Mouse (Mus musculus) MEL (cell line): ENCODE measurements around the gene Nup62.

Experiments used
- CTCF ChIP-seq, 3 experiments: IDR thresholded peaks in 2 of 3; conservative IDR thresholded peaks in 1 of 3; 2 replicates each; pipeline ENCODE4 v1.5.1; 2011 to 2012; ENCODE audit warnings: low read length in 3 of 3, low read depth in 2 of 3, mild to moderate bottlenecking in 2 of 3, improper control_type of control experiment in 1 of 3, inconsistent platforms in 1 of 3, mixed read lengths in 1 of 3, moderate library complexity in 1 of 3; ENCODE audit not compliant: control insufficient read depth in 1 of 3, insufficient read depth in 1 of 3, poor library complexity in 1 of 3, severe bottlenecking in 1 of 3
- EP300 ChIP-seq, 2 experiments: IDR thresholded peaks; 2 replicates each; pipeline ENCODE4 v1.6.1; 2011; ENCODE audit warnings: improper control_type of control experiment in 2 of 2, low read length in 2 of 2, low read depth in 1 of 2, mild to moderate bottlenecking in 1 of 2
- GABPA ChIP-seq: IDR thresholded peaks from 2 replicates; pipeline ENCODE4 v1.6.1; 2012; ENCODE audit warnings: low read depth, mild to moderate bottlenecking, inconsistent platforms, low read length, improper control_type of control experiment, moderate library complexity
- KAT2A ChIP-seq: conservative IDR thresholded peaks from 2 replicates; pipeline ENCODE4 v1.6.1; 2012; ENCODE audit warnings: low read depth, low read length, improper control_type of control experiment, inconsistent platforms
- MEF2A ChIP-seq: IDR thresholded peaks from 2 replicates; pipeline ENCODE4 v1.6.1; 2014; ENCODE audit warnings: low read depth, mild to moderate bottlenecking, inconsistent platforms, low read length, improper control_type of control experiment; ENCODE audit not compliant: poor library complexity, insufficient replicate concordance, severe bottlenecking; ENCODE audit errors: extremely low read depth
- POLR2A ChIP-seq, 2 experiments: IDR thresholded peaks; 2 replicates each; pipeline ENCODE4 v1.6.1; 2011 to 2012; ENCODE audit warnings: low read length in 2 of 2, mild to moderate bottlenecking in 2 of 2, control low read depth in 1 of 2, improper control_type of control experiment in 1 of 2, low read depth in 1 of 2, moderate library complexity in 1 of 2; ENCODE audit not compliant: control insufficient read depth in 1 of 2, insufficient read depth in 1 of 2, poor library complexity in 1 of 2
- POLR2AphosphoS2 ChIP-seq: IDR thresholded peaks from 2 replicates; pipeline ENCODE4 v1.6.1; 2011; ENCODE audit warnings: low read length, improper control_type of control experiment
- POLR2AphosphoS5 ChIP-seq: IDR thresholded peaks from 2 replicates; pipeline ENCODE4 v1.6.1; 2012; ENCODE audit warnings: low read depth, borderline replicate concordance, mild to moderate bottlenecking, inconsistent platforms, low read length, moderate library complexity, mixed read lengths
- SIN3A ChIP-seq: IDR thresholded peaks from 2 replicates; pipeline ENCODE4 v1.6.1; 2012; ENCODE audit warnings: low read length, improper control_type of control experiment, inconsistent platforms
- TBP ChIP-seq: IDR thresholded peaks from 2 replicates; pipeline ENCODE4 v1.8.0; 2011; ENCODE audit warnings: low read depth, low read length, improper control_type of control experiment
- TCF12 ChIP-seq: IDR thresholded peaks from 2 replicates; pipeline ENCODE4 v1.6.1; 2014; ENCODE audit warnings: low read depth, mild to moderate bottlenecking, inconsistent platforms, low read length, improper control_type of control experiment, moderate library complexity
- ZNF384 ChIP-seq: IDR thresholded peaks from 2 replicates; pipeline ENCODE4 v1.6.1; 2012; ENCODE audit warnings: low read depth, mild to moderate bottlenecking, inconsistent platforms, low read length, improper control_type of control experiment

- TF ChIP-seq CTCF (IDR thresholded peaks at IDR 0.05 in 2 of 3, conservative IDR thresholded peaks at IDR 0.05 in 1 of 3; ENCODE audit: control insufficient read depth in 1 of 3, insufficient read depth in 1 of 3, low read depth in 2 of 3, low read length in 3 of 3, poor library complexity in 1 of 3, severe bottlenecking in 1 of 3) (no peak), KAT2A (no peak), POLR2AphosphoS5 (no peak), POLR2AphosphoS2 (no peak), POLR2A (IDR thresholded peaks at IDR 0.05; ENCODE audit: control insufficient read depth in 1 of 2, insufficient read depth in 1 of 2, low read depth in 1 of 2, low read length in 2 of 2, poor library complexity in 1 of 2) (no peak), GABPA (no peak), MEF2A (no peak), SIN3A (no peak), EP300 (IDR thresholded peaks at IDR 0.05; ENCODE audit: low read depth in 1 of 2, low read length in 2 of 2) (no peak), TBP (no peak), ZNF384 (no peak), TCF12 (no peak)
Observed at GRCm38 (mm10) chr7:44812651-44813325, 3.1 kb upstream of the Nup62 start.
